Mouse (Mus musculus) right cerebral cortex, postnatal 36 days (tissue): ENCODE measurements at regions not wholly inside any gene's neighbourhood (a gene's known extent, or its start where the extent isn't known, plus 50 kb on each side); places are given as distances from the start of the nearest gene placed in this dataset.
"Not testable (repeated sequence)": the region's sequence is repeated elsewhere in the genome, so short reads cannot be mapped to it uniquely, and the experiment has no call there.

Source experiments
- DNase-seq, 2 experiments: peaks; one replicate each; pipeline ENCODE4 v3.0.0; 2022; ENCODE audit warnings: low spot score in 2 of 2, mixed read lengths in 1 of 2

DNA sequence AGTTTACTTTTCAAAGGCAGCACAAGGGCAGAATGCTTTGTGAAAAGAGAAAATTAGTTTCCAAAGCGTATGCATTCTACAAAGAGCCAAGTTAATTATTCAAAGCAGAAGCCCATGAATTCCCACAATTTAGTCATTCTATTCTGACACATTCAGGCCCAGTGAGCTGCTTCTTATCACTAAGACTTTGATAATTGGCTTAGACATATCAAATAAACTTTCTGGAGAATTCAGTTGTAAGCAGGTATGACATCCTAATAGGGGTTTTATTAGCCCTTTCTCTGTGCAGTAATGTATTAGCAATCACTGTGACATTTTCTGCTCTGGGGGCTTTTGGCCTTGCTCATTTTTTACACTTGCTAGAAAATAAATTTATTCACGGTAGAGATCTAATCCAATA is 161.9 kb upstream of the Gm10306 start:
- DNase-seq = no peak

DNA sequence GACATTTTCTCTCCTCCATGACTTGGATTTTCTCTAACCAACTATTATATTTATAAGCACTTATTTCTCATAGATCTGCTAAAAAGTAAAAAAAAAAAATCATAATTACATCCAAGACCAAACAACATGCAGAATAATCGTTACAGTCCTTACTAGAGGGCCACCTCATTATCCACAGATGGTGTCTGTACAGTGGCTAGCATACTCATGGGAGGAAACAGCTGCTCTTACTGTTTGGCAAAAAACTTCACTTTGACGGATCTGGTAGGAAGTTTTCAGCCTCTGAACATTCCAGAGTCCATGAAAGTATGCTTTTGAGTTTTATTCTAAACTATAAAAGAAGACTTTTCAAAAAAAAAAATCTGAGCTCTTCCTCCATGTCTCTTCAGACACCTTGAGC is 159.1 kb upstream of the Gm10306 start:
- no peak for DNase-seq

- DNase-seq = no peak
Measured at GRCm38 (mm10) chr4:94406922-94407321, 149.4 kb upstream of the Gm10306 start.

- no peak for DNase-seq
Measured at GRCm38 (mm10) chr4:94407503-94407902, 148.8 kb upstream of the Gm10306 start.

GRCm38 (mm10) chr4:94412661-94413060 is 143.7 kb upstream of the Gm10306 start:
- no peak for DNase-seq

- DNase-seq = not testable (repeated sequence)
Measured at GRCm38 (mm10) chr4:94425525-94425924, 130.8 kb upstream of the Gm10306 start.

DNA sequence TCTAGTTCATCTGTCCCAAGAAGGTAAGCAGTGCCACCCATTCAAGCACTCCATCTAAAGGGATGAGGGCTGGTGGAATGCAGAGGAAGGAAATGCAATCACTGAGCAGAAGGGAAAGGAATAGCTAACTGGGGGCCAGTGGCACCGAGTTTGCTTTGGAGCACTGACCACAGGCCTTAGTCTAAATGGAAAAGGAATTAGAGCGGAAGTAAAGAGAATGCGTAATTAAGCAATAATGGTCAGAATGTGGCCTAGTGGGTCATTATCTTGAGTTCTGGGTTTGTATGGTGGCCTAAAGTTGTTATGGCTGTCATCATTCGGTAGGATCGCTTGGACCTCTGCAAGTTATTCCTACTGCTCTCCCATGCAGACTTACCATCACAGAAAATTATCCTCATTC is 128.8 kb upstream of the Gm10306 start:
- no peak for DNase-seq

DNA sequence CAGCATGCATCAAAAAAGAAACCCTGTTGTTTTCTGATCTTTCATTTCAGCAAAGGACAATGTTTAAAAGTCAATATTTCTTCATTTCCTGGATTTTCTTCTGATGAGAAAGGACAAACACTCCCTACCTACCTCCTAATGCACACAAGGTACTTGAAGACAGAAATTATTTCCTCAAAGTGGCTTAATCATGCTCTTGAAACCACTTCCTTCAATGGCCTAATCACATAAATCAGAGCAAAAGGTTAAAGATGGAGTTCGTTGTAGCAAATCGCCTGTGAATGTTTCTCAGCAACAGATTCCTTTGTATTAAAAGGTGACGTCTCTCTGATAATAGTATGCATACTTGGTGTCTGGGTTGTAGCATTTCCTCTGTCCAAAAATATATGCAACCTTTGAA is 124.3 kb upstream of the Gm10306 start:
- no peak for DNase-seq

DNA sequence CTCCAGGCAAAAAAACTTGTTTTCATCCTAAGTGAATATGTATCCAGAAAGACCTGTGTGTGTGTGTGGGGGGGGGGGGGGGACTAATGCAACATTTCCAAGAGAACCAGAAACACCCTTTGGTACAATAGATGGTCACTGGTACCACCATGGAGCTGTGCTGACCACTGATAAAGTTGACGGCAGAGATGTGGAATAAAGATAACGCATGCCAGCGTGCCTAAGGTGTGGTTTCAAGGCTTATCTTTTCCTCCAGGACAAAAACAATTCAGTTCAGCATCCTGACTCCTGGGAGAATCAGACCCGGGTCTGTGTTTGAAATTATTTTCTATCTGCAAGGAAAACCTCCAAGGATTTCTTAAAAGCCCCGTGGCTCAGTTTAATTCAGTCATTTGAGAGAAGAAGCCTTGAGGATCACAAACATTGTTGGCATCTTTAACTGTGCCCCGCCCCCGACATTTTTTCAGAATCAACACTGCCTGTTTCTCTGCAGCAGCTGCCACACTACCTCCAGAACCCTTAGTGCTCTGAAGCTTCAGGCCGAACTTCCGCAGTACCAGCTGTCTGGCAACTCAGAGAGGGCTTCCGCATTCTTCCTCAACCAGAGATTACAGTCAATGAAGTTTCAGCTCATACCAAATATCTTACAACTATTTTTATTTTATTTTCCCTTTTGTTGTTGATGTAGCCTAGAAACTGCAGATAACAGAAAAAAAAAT is 118.5 kb upstream of the Gm10306 start:
- no peak for DNase-seq

GRCm38 (mm10) chr4:94439159-94439836 is 117.0 kb upstream of the Gm10306 start:
- DNase-seq = peak in 1 of 2 experiments; percentile 9

GRCm38 (mm10) chr4:94446604-94447003 is 109.7 kb upstream of the Gm10306 start:
- no peak for DNase-seq
